Comparison of ENCODE assay signal across 8 mouse cellular contexts in genomic region chr5:16469644-16470275, GRCm38 (mm10).
DNase-seq lines count a peak whose midpoint lies in the region; ATAC-seq and TF ChIP-seq lines count a peak whose summit lies in the region.

No protein-coding gene starts in this region.

- ATAC-seq in kidney, embryonic 16.5 days (ENCODE audit: low FRiP score, low TSS enrichment): peak; percentile 91; the same call in 1 of the 2 replicates
- peak; percentile 90 for ATAC-seq in lung, embryonic 14.5 days (ENCODE audit: insufficient read depth)

- no peaks in the 10 kb centered on the region for H3K36me3 ChIP-seq in heart, embryonic 10.5 days
- H3K36me3 ChIP-seq in kidney, embryonic 16.5 days (ENCODE audit: insufficient read depth, low read length): no peaks in the 10 kb centered on the region
- H3K36me3 ChIP-seq in lung, embryonic 14.5 days (ENCODE audit: insufficient read depth): no peaks in the 10 kb centered on the region

- H3K9me3 ChIP-seq in heart, embryonic 10.5 days: no peaks in the 10 kb centered on the region
- no peaks in the 10 kb centered on the region for H3K9me3 ChIP-seq in kidney, embryonic 16.5 days (ENCODE audit: low read length)
- no peaks in the 10 kb centered on the region for H3K9me3 ChIP-seq in lung, embryonic 14.5 days (ENCODE audit: low read depth, low read length)

- peaks cover 16% of the 10 kb centered on the region; the same call in 1 of the 2 replicates for H3K4me1 ChIP-seq in heart, embryonic 10.5 days
- H3K4me1 ChIP-seq in kidney, embryonic 16.5 days (ENCODE audit: insufficient read depth, low read length): peaks cover 8% of the 10 kb centered on the region
- peaks cover 6% of the 10 kb centered on the region; the same call in 1 of the 2 replicates for H3K4me1 ChIP-seq in lung, embryonic 14.5 days (ENCODE audit: insufficient read depth)

- peak overlapping the region; percentile 28 for H3K4me2 ChIP-seq in kidney, embryonic 16.5 days (replicated peaks; ENCODE audit: low read depth, low read length)
- peak overlapping the region; percentile 41 for H3K4me2 ChIP-seq in lung, embryonic 14.5 days

- 0 out of 2 replicates have a peak overlapping the region, but pooled peaks have one; percentile 0 for H3K27ac ChIP-seq in layer of hippocampus, adult 2 months
- H3K27ac ChIP-seq in heart, embryonic 10.5 days: peak overlapping the region; percentile 76
- peak overlapping the region; percentile 82 for H3K27ac ChIP-seq in kidney, embryonic 16.5 days (ENCODE audit: low read length)
- H3K27ac ChIP-seq in lung, embryonic 14.5 days (ENCODE audit: low read depth): peak overlapping the region; percentile 73

- H3K27me3 ChIP-seq in heart, embryonic 10.5 days (ENCODE audit: insufficient read depth, poor library complexity, severe bottlenecking): no peaks in the 10 kb centered on the region
- no peaks in the 10 kb centered on the region for H3K27me3 ChIP-seq in kidney, embryonic 16.5 days (ENCODE audit: insufficient read depth, low read length)
- H3K27me3 ChIP-seq in lung, embryonic 14.5 days (ENCODE audit: insufficient read depth, low read length): no peaks in the 10 kb centered on the region

- 53% methylated on average over 13 of the region's 13 CpGs for whole genome bisulfite sequencing in heart, embryonic 10.5 days
- 32% methylated on average over 13 of the region's 13 CpGs for WGBS in kidney, embryonic 16.5 days
- 39% methylated on average over 13 of the region's 13 CpGs for WGBS in lung, embryonic 14.5 days

- peak in 1 of 2 experiments; percentile 6 for DNase-seq in layer of hippocampus, adult 2 months (ENCODE audit: low spot score in 2 of 2)
- DNase-seq in layer of hippocampus, postnatal 25 days (ENCODE audit: extremely low spot score in 1 of 2, low spot score in 1 of 2): no peak
- DNase-seq in embryo, embryonic 11 days: peak; percentile 45
- no peak for DNase-seq in heart, embryonic 10.5 days (ENCODE audit: low spot score)
- peak; percentile 83 for DNase-seq in lung, embryonic 14.5 days
- DNase-seq in retina, postnatal 1 day: peak; percentile 39
- DNase-seq in urinary bladder, postnatal 36 days (ENCODE audit: low spot score in 2 of 2): peak; percentile 37 to 65

- H3K4me3 ChIP-seq in layer of hippocampus, adult 2 months: no peak overlapping the region; the same call in 1 of the 2 replicates
- 0 out of 2 replicates have a peak overlapping the region, but pooled peaks have one; percentile 24 for H3K4me3 ChIP-seq in heart, embryonic 10.5 days
- H3K4me3 ChIP-seq in kidney, embryonic 16.5 days (ENCODE audit: low read length): peak overlapping the region; percentile 12; the same call in 1 of the 2 replicates
- no peak overlapping the region for H3K4me3 ChIP-seq in lung, embryonic 14.5 days (ENCODE audit: low read depth, low read length)

- TF ChIP-seq CTCF in layer of hippocampus, adult 2 months (conservative IDR thresholded peaks at IDR 0.05): no peak
- TF ChIP-seq CTCF in lung, embryonic 14.5 days (IDR thresholded peaks at IDR 0.05; ENCODE audit: low read depth): no peak

- no peak overlapping the region for H3K9ac ChIP-seq in kidney, embryonic 16.5 days (replicated peaks; ENCODE audit: low read length)
- no peak overlapping the region for H3K9ac ChIP-seq in lung, embryonic 14.5 days

Comparison
In these comparisons a context has a peak if more than half of its experiments do, and no peak if none do; other contexts are left out.
1. DNase-seq: peak in embryo, embryonic 11 days (single experiment), lung, embryonic 14.5 days (single experiment), retina, postnatal 1 day (single experiment) and urinary bladder, postnatal 36 days (2 of 2); none in layer of hippocampus, postnatal 25 days (0 of 2) and heart, embryonic 10.5 days (single experiment).
2. H3K27ac ChIP-seq: peak in every context shown above with its lines; median percentile 82 in kidney, embryonic 16.5 days; 76 in heart, embryonic 10.5 days; 73 in lung, embryonic 14.5 days; 0 in layer of hippocampus, adult 2 months.
3. H3K4me3 ChIP-seq: peak in heart, embryonic 10.5 days (single experiment) and kidney, embryonic 16.5 days (single experiment); none in layer of hippocampus, adult 2 months (single experiment) and lung, embryonic 14.5 days (single experiment).